Mouse (Mus musculus) stomach, embryonic 16.5 days (tissue): Measurements from ENCODE around the gene Slc34a1. TPM values are rescaled to one million over a fixed set of nuclear protein-coding genes. Genes with fewer than 3 reads are reported as not detected.

ENCODE experiments used
- ATAC-seq: fragments of 200-750 bp; cut with Nextera tagmentation; 2 replicates; pipeline ENCODE4 v1.8.0; 2017; ENCODE audit warnings: moderate number of reproducible peaks, moderate TSS enrichment; ENCODE audit not compliant: insufficient read depth, low FRiP score
- H3K27ac ChIP-seq: fragments of 300-500 bp; sonication (generic); 2 replicates; pipeline ENCODE4 v1.5.1; 2014; ENCODE audit warnings: low read length
- H3K27me3 ChIP-seq: fragments of 300-500 bp; sonication (generic); 2 replicates; pipeline ENCODE4 v1.6.1; 2014; ENCODE audit warnings: low read length, control low read depth, mixed read lengths; ENCODE audit not compliant: control insufficient read depth, insufficient read depth
- H3K36me3 ChIP-seq: fragments of 300-500 bp; sonication (generic); 2 replicates; pipeline ENCODE4 v1.6.1; 2014; ENCODE audit warnings: low read length; ENCODE audit not compliant: control insufficient read depth, insufficient read depth
- H3K4me1 ChIP-seq: fragments of 300-500 bp; sonication (generic); 2 replicates; pipeline ENCODE4 v1.6.1; 2014; ENCODE audit warnings: low read length, control low read depth, mixed read lengths; ENCODE audit not compliant: control insufficient read depth, insufficient read depth
- H3K4me2 ChIP-seq: fragments of 300-500 bp; sonication (generic); 2 replicates; pipeline ENCODE4 v1.6.1; 2014; ENCODE audit warnings: low read depth, low read length, mixed read lengths
- H3K4me3 ChIP-seq: fragments of 300-500 bp; sonication (generic); replicated peaks from 2 replicates; pipeline ENCODE4 v1.5.1; 2014; ENCODE audit warnings: mild to moderate bottlenecking, low read length
- H3K9ac ChIP-seq: fragments of 300-500 bp; sonication (generic); 2 replicates; pipeline ENCODE4 v1.6.1; 2014; ENCODE audit warnings: low read length
- H3K9me3 ChIP-seq: fragments of 300-500 bp; sonication (generic); replicated peaks from 2 replicates; pipeline ENCODE4 v1.6.1; 2016; ENCODE audit warnings: low read length, control low read depth; ENCODE audit not compliant: control insufficient read depth
- WGBS: fragments of 180-500 bp; shearing (Covaris S2); extraction: QIAGEN DNeasy Blood & Tissue Kit; methylation state at CpG from one replicate; pipeline ENCODE4 v1.1.7; 2014; 5-methylcytosine and 5-hydroxymethylcytosine counted together
- polyA plus RNA-seq: library from polyadenylated mRNA; unstranded; fragments of >200 nt; fragmentation: Nextera tagmentation; extraction: Ambion mirVana; gene quantifications from 2 replicates; pipeline ENCODE4 v1.2.1, GENCODE M21; 2015

The Slc34a1 gene
- polyA plus RNA-seq, 1 experiment from 2014 or later: 0.14 TPM

- H3K4me3 ChIP-seq: no peak overlapping the region
- no peak overlapping the region for H3K9ac ChIP-seq
- 48% methylated on average over 1 of the region's 1 CpGs for WGBS
- peak overlapping the region; percentile 66 for H3K27ac ChIP-seq
- H3K36me3 ChIP-seq: no peaks in the 10 kb centered on the region
- no peak overlapping the region for H3K4me2 ChIP-seq
- ATAC-seq: 0 out of 2 replicates have a peak, but pooled peaks have one; percentile 6
- H3K9me3 ChIP-seq: no peaks in the 10 kb centered on the region
- 0 out of 2 replicates have a peak, but pooled peaks cover 3% of the 10 kb centered on the region for H3K4me1 ChIP-seq
- no peaks in the 10 kb centered on the region for H3K27me3 ChIP-seq
These were observed 2.0 kb downstream of the Slc34a1 start for GRCm38 (mm10) chr13:55400039-55400346.

- Histone ChIP-seq H3K27me3 (no peaks in the 10 kb centered on the region), H3K36me3 (no peaks in the 10 kb centered on the region), H3K9ac (no peak overlapping the region), H3K4me1 (0 out of 2 replicates have a peak, but pooled peaks cover 3% of the 10 kb centered on the region), H3K4me2 (no peak overlapping the region), H3K4me3 (no peak overlapping the region), H3K27ac (no peak overlapping the region), H3K9me3 (no peaks in the 10 kb centered on the region)
- ATAC-seq: no peak
- WGBS: 72% methylated on average over 7 of the region's 7 CpGs
These were observed 5.3 kb downstream of the Slc34a1 start for GRCm38 (mm10) chr13:55403266-55403665.

GRCm38 (mm10) chr13:55403935-55404852, 6.2 kb downstream of the Slc34a1 start:
- Histone ChIP-seq H3K4me3 (no peak overlapping the region), H3K27me3 (no peaks in the 10 kb centered on the region), H3K27ac (peak overlapping the region; percentile 78), H3K36me3 (no peaks in the 10 kb centered on the region), H3K9me3 (no peaks in the 10 kb centered on the region), H3K9ac (peak overlapping the region; percentile 42; the same call in 1 of the 2 replicates), H3K4me2 (no peak overlapping the region), H3K4me1 (0 out of 2 replicates have a peak, but pooled peaks cover 3% of the 10 kb centered on the region)
- WGBS: 64% methylated on average over 15 of the region's 15 CpGs
- ATAC-seq: peak; percentile 23; the same call in 1 of the 2 replicates

- ATAC-seq: peak; percentile 76
- Histone ChIP-seq H3K27ac (peak overlapping the region; percentile 42; the same call in 1 of the 2 replicates), H3K27me3 (no peaks in the 10 kb centered on the region), H3K4me3 (no peak overlapping the region), H3K9ac (peak overlapping the region; percentile 31; the same call in 1 of the 2 replicates), H3K9me3 (no peaks in the 10 kb centered on the region), H3K4me2 (peak overlapping the region; percentile 16; the same call in 1 of the 2 replicates), H3K4me1 (0 out of 2 replicates have a peak, but pooled peaks cover 3% of the 10 kb centered on the region), H3K36me3 (no peaks in the 10 kb centered on the region)
- WGBS: 11% methylated on average over 11 of the region's 11 CpGs
These were observed 7.1 kb downstream of the Slc34a1 start for GRCm38 (mm10) chr13:55404853-55405782.

- ATAC-seq: peak; percentile 38; the same call in 1 of the 2 replicates
- Histone ChIP-seq H3K4me2 (peak overlapping the region; percentile 16; the same call in 1 of the 2 replicates), H3K4me1 (no peaks in the 10 kb centered on the region)
These were observed 7.9 kb downstream of the Slc34a1 start for GRCm38 (mm10) chr13:55405783-55406390.

GRCm38 (mm10) chr13:55407341-55407740, 9.4 kb downstream of the Slc34a1 start:
- WGBS: 76% methylated on average over 4 of the region's 4 CpGs
- ATAC-seq: no peak
- no peak overlapping the region for H3K9ac ChIP-seq

More at GRCm38 (mm10) chr13:55405783-55406390, 7.9 kb downstream of the Slc34a1 start:
- WGBS: 64% methylated on average over 13 of the region's 13 CpGs
- H3K36me3 ChIP-seq: no peaks in the 10 kb centered on the region
- no peak overlapping the region for H3K4me3 ChIP-seq
- peak overlapping the region; percentile 31; the same call in 1 of the 2 replicates for H3K9ac ChIP-seq
- H3K27me3 ChIP-seq: no peaks in the 10 kb centered on the region
- H3K9me3 ChIP-seq: no peaks in the 10 kb centered on the region
- H3K27ac ChIP-seq: no peak overlapping the region

GRCm38 (mm10) chr13:55408546-55409120, 10.6 kb downstream of the Slc34a1 start:
- H3K27me3 ChIP-seq: no peaks in the 10 kb centered on the region
- ATAC-seq: no peak
- H3K4me1 ChIP-seq: no peaks in the 10 kb centered on the region
- no peak overlapping the region for H3K9ac ChIP-seq
- no peak overlapping the region for H3K27ac ChIP-seq
- H3K36me3 ChIP-seq: no peaks in the 10 kb centered on the region
- no peak overlapping the region for H3K4me2 ChIP-seq
- no peaks in the 10 kb centered on the region for H3K9me3 ChIP-seq
- WGBS: 80% methylated on average over 19 of the region's 19 CpGs
- no peak overlapping the region for H3K4me3 ChIP-seq

More at GRCm38 (mm10) chr13:55407341-55407740, 9.4 kb downstream of the Slc34a1 start:
- Histone ChIP-seq H3K27me3 (no peaks in the 10 kb centered on the region), H3K4me1 (no peaks in the 10 kb centered on the region), H3K9me3 (no peaks in the 10 kb centered on the region), H3K36me3 (no peaks in the 10 kb centered on the region), H3K4me2 (no peak overlapping the region), H3K27ac (no peak overlapping the region), H3K4me3 (no peak overlapping the region)

- 73% methylated on average over 7 of the region's 7 CpGs for WGBS
- Histone ChIP-seq H3K27me3 (no peaks in the 10 kb centered on the region), H3K9me3 (no peaks in the 10 kb centered on the region), H3K27ac (no peak overlapping the region), H3K4me1 (no peaks in the 10 kb centered on the region), H3K9ac (no peak overlapping the region), H3K36me3 (no peaks in the 10 kb centered on the region), H3K4me2 (no peak overlapping the region), H3K4me3 (no peak overlapping the region)
- ATAC-seq: no peak
These were observed 13.8 kb downstream of the Slc34a1 start for GRCm38 (mm10) chr13:55411826-55412225.
